Mouse (Mus musculus): ENCODE measurements around the gene Serinc4.

DNA sequence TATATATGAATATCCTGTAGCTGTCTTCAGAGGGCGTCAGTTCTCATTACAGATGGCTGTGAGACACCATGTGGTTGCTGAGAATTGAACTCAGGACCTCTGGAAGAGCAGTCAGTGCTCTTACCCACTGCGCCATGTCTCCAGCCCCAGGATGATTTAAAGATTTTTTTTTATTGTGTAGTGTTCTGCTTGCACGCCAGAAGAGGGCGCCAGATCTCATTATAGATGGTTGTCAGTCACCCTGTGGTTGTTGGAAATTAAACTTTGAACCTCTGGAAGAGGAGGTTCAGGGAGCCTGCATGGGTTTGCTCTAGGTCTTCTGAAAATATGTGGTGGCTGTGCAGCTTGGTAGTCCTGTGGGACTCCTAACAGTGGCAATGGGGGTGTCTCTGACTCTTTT is 48.4 kb downstream of the Serinc4 start:
- TF ChIP-seq POLR2A (IDR thresholded peaks at IDR 0.05; ENCODE audit: borderline replicate concordance, insufficient read depth, low read length) (no peak), CTCF (IDR thresholded peaks at IDR 0.05; ENCODE audit: borderline replicate concordance, insufficient read depth, low read depth, low read length) (peak; percentile 21; the same call in 1 of the 2 replicates)

Measured in cerebellum, adult 2 months (tissue).